Mouse (Mus musculus) gastrocnemius, postnatal 14 days (tissue): Measurements from ENCODE around the gene Fem1b. TPM values are rescaled to one million over a fixed set of nuclear protein-coding genes. Genes with fewer than 3 reads are reported as not detected.

ENCODE experiments used
- total RNA-seq, 2 experiments: library from RNA; stranded (reverse); gene quantifications; 2 replicates each; pipeline ENCODE4 v1.2.3; 2021

The Fem1b gene
- total RNA-seq, 2 experiments from 2014 or later = 15.9 to 19.0 TPM

Other genes with a start within 250 kb of the Fem1b start
- 1 to 10 TPM; 5.0 to 7.6 TPM for gene Itga11, start 134.1 kb downstream of the Fem1b start, total RNA-seq
- gene Cln6, start 26.9 kb upstream of the Fem1b start, total RNA-seq = 10 to 100 TPM; 10.3 to 10.6 TPM
- gene Calml4, start 46.1 kb upstream of the Fem1b start, total RNA-seq = 1 to 10 TPM; 1.8 to 3.4 TPM
- gene Pias1, start 176.0 kb upstream of the Fem1b start, total RNA-seq = 10 to 100 TPM; 13.8 to 15.8 TPM